Mouse (Mus musculus): ENCODE data around the gene Hoxc5. TPM values are rescaled to one million over a fixed set of nuclear protein-coding genes. Genes with fewer than 3 reads are reported as not detected.

The Hoxc5 gene
- polyA plus RNA-seq, 1 experiment from 2014 or later, result 37.3 TPM

DNA sequence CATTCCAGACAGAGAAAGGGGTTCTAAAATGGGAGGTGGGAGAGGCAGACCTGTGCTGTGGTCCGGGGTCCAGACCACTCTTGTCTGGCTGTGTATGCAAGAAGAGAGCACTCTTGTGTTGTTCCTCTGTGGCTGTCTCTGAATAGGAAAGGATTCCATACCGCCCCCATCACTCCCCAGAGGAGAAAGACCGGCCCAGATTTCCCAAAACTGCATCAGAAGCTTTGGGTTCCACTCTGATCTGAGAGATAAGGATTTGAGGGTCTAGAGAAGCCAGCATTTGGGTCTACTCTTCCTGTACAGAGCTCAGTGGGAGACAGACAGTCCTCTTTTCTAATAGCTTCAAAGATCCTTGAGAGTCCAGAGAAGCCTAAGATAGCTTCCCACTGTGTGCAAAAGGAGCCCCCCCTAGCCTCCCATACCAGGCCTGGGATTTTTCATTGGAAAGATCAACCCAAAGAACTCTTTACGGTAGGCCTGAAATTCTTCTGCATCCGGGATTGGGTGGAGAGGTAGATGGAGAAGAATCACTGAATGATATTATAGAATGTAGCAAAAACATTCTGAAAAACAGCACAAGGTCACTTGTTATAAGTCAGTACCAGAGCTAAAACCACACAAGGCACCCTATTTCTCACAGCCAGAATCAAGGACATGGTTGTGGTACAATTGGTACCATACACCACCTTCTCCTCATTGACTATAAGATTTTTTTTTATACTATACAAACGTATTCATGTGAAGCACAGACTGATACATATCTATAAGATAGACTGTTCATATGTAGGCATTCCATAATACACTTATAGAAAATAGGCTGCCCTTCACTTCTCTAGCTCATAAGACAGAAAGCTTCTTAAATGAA is 44.4 kb upstream of the Hoxc5 start:
- Histone ChIP-seq H3K4me1 (ENCODE audit: control insufficient read depth, insufficient read depth, low read length) (no peaks in the 10 kb centered on the region), H3K4me3 (ENCODE audit: low read depth, low read length) (0 out of 2 replicates have a peak overlapping the region, but pooled peaks have one; percentile 6), H3K9me3 (ENCODE audit: control insufficient read depth, low read length) (no peaks in the 10 kb centered on the region), H3K27ac (ENCODE audit: low read depth, low read length) (no peak overlapping the region), H3K4me2 (ENCODE audit: low read depth) (no peak overlapping the region), H3K27me3 (ENCODE audit: control insufficient read depth, insufficient read depth, low read length) (peaks cover 97% of the 10 kb centered on the region), H3K36me3 (ENCODE audit: control insufficient read depth, insufficient read depth, low read length) (no peaks in the 10 kb centered on the region), H3K9ac (ENCODE audit: low read length) (no peak overlapping the region)
- WGBS, result 9% methylated on average over 6 of the region's 6 CpGs
- ATAC-seq (ENCODE audit: insufficient read depth, low FRiP score, low TSS enrichment), result no peak
- DNase-seq (ENCODE audit: low spot score), result no peak

DNA sequence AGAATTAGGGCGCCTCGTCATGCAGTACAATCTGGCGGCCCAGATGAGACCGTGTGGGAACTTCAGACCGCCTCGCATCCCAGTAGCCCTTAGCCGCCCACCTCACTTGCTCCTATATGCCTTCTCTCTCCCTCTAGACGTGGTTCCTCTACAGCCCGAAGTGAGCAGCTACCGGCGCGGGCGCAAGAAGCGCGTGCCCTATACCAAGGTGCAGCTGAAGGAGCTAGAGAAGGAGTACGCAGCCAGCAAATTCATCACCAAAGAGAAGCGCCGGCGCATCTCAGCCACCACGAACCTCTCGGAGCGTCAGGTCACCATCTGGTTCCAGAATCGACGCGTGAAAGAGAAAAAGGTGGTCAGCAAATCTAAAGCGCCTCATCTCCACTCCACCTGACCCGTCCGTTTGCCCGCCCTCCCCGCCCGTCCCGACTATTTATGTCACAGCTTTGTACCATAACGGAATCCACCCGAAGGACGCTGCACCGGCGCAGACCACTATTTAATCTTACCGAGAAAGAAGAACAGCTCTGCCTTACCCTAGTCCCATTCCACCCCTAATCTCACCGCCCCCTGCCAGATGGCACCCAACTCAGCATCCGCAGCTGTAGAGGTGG is 40.1 kb upstream of the Hoxc5 start:
- Histone ChIP-seq H3K27ac (ENCODE audit: low read depth, low read length) (no peak overlapping the region), H3K36me3 (ENCODE audit: control insufficient read depth, insufficient read depth, low read length) (no peaks in the 10 kb centered on the region), H3K27me3 (ENCODE audit: control insufficient read depth, insufficient read depth, low read length) (peaks cover 97% of the 10 kb centered on the region), H3K9me3 (ENCODE audit: control insufficient read depth, low read length) (no peaks in the 10 kb centered on the region), H3K4me2 (ENCODE audit: low read depth) (no peak overlapping the region), H3K9ac (ENCODE audit: low read length) (no peak overlapping the region), H3K4me3 (ENCODE audit: low read depth, low read length) (no peak overlapping the region), H3K4me1 (ENCODE audit: control insufficient read depth, insufficient read depth, low read length) (no peaks in the 10 kb centered on the region)
- DNase-seq (ENCODE audit: low spot score) (no peak), ATAC-seq (ENCODE audit: insufficient read depth, low FRiP score, low TSS enrichment) (no peak)
- WGBS, result under 1% methylated on average over 39 of the region's 40 CpGs

DNA sequence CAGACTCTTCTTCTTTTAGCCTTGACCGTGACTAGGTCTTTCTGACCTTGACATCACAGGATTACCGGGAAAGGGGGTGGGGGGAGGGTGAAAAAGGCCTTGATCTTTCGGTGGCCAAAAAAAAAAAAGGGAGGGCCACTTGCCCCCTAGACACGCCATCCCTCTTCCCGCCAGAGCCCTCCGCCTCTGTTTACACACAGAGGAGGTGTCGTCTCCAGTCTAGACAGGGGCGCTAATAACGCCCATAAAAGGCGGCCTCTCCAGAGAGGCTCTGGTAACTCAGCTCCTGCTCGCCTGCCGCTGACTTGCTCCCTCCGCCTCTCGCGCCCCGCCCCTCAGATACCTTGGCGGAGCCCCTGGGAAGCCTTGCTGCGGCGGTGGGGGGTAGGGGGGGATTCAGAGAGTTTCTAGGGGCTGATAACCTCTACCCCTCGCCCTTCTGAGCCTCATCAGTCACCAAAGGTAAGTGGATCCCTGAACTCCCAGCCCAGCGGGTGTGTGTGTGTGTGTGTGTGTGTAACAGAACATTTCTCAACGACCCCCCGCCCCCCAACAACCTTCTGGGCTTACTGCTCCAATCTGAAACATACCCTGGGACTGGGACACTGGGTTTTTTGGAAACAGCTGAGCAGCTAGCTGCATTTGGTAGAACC is 35.4 kb upstream of the Hoxc5 start:
- 2% methylated on average over 23 of the region's 23 CpGs for whole genome bisulfite sequencing
- DNase-seq (ENCODE audit: low spot score) (no peak), ATAC-seq (ENCODE audit: insufficient read depth, low FRiP score, low TSS enrichment) (no peak)
- Histone ChIP-seq H3K27ac (ENCODE audit: low read depth, low read length) (no peak overlapping the region), H3K27me3 (ENCODE audit: control insufficient read depth, insufficient read depth, low read length) (peaks cover 100% of the 10 kb centered on the region), H3K4me1 (ENCODE audit: control insufficient read depth, insufficient read depth, low read length) (no peaks in the 10 kb centered on the region), H3K36me3 (ENCODE audit: control insufficient read depth, insufficient read depth, low read length) (no peaks in the 10 kb centered on the region), H3K4me3 (ENCODE audit: low read depth, low read length) (no peak overlapping the region), H3K4me2 (ENCODE audit: low read depth) (no peak overlapping the region), H3K9me3 (ENCODE audit: control insufficient read depth, low read length) (no peaks in the 10 kb centered on the region), H3K9ac (ENCODE audit: low read length) (no peak overlapping the region; the same call in 1 of the 2 replicates)

DNA sequence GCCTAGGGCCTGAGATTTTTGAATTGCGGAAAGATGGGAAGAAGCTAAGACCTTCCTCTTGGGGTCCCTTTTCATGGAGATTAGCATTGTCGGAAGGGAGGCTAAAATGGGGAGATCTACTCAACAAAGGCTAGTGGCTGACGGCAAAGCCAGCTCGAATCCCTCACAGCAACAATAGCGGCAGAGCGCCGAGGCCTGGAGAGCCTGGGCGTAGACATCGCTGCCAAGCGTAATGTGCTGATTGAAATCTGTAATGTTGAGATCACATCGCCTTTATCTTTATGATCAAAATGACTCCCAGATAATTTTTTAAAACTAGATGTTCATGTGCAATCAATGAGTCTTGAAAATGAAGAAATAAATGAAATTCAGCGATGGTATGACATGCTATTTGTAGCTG is 32.8 kb upstream of the Hoxc5 start:
- WGBS, result 1% methylated on average over 12 of the region's 12 CpGs
- no peak for ATAC-seq (ENCODE audit: insufficient read depth, low FRiP score, low TSS enrichment)
- Histone ChIP-seq H3K27ac (ENCODE audit: low read depth, low read length) (no peak overlapping the region), H3K4me1 (ENCODE audit: control insufficient read depth, insufficient read depth, low read length) (no peaks in the 10 kb centered on the region), H3K4me2 (ENCODE audit: low read depth) (no peak overlapping the region), H3K36me3 (ENCODE audit: control insufficient read depth, insufficient read depth, low read length) (no peaks in the 10 kb centered on the region), H3K27me3 (ENCODE audit: control insufficient read depth, insufficient read depth, low read length) (peaks cover 100% of the 10 kb centered on the region), H3K9ac (ENCODE audit: low read length) (peak overlapping the region; percentile 6; the same call in 1 of the 2 replicates), H3K4me3 (ENCODE audit: low read depth, low read length) (no peak overlapping the region), H3K9me3 (ENCODE audit: control insufficient read depth, low read length) (no peaks in the 10 kb centered on the region)
- no peak for DNase-seq (ENCODE audit: low spot score)

DNA sequence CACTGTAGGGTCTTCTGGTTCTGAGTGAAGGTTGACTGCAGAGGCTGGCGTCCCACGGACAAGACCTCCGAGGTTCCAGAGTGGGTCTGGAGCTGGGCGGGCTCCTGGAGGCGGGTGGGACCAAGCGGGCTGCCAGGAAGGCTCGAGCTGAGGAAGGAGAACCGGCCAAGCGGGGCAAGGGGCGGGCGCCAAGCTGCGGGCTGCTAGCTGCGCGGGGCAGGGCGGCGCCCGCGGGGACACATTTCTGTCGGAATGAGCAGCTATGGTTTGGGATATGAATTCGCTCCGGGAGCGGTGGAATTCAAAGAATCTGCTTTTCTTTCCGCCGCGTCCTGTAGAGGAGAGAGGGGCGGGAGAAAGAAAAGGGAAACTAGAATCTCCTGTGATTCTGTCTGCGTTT is 32.3 kb upstream of the Hoxc5 start:
- no peak for DNase-seq (ENCODE audit: low spot score)
- no peaks in the 10 kb centered on the region for H3K9me3 ChIP-seq (ENCODE audit: control insufficient read depth, low read length)
- no peaks in the 10 kb centered on the region for H3K36me3 ChIP-seq (ENCODE audit: control insufficient read depth, insufficient read depth, low read length)
- H3K4me2 ChIP-seq (ENCODE audit: low read depth), result 0 out of 2 replicates have a peak overlapping the region, but pooled peaks have one; percentile 9
- ATAC-seq (ENCODE audit: insufficient read depth, low FRiP score, low TSS enrichment), result no peak
- under 1% methylated on average over 25 of the region's 27 CpGs for WGBS
- H3K4me3 ChIP-seq (ENCODE audit: low read depth, low read length), result no peak overlapping the region
- peaks cover 100% of the 10 kb centered on the region for H3K27me3 ChIP-seq (ENCODE audit: control insufficient read depth, insufficient read depth, low read length)
- H3K9ac ChIP-seq (ENCODE audit: low read length), result peak overlapping the region; percentile 6; the same call in 1 of the 2 replicates
- no peaks in the 10 kb centered on the region for H3K4me1 ChIP-seq (ENCODE audit: control insufficient read depth, insufficient read depth, low read length)
- no peak overlapping the region for H3K27ac ChIP-seq (ENCODE audit: low read depth, low read length)

DNA sequence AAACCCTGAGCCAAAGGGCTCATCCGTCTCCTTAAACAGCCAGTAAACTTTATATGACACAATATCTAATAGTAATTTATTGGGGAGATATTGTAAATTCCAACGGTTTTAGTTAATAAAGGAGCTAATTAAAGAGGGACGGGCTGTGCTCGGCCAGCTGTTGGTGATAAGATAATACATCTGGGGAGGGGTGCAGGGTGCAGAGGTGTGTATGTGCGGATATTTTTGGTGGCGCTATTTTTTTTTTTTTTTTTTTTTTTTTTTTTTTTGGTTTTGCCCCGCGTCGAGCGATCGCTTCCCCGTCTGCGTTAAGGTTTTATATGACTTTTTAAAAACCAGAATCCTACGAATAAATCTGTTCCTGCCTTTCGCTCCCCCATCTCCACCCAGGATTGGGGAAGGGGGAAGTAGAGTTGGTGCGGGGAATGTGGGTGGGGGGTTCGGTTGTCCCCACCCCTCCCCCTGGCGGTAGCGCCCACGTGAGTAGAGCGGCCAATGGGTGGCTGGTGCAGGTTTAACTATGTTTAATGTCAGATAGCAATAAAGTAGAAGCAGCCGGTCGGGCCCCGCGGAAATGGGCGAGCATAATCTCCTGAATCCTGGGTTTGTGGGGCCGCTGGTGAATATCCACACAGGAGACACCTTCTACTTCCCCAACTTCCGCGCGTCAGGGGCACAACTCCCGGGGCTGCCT is 30.8 kb upstream of the Hoxc5 start, which contains the start of gene Hoxc12:
Hoxc12 (plus strand) TSS at position 479 of the 694 bp plus-strand sequence.
- no peaks in the 10 kb centered on the region for H3K36me3 ChIP-seq (ENCODE audit: control insufficient read depth, insufficient read depth, low read length)
- no peak for ATAC-seq (ENCODE audit: insufficient read depth, low FRiP score, low TSS enrichment)
- DNase-seq (ENCODE audit: low spot score), result no peak
- peak within 1 kb of the TSS; percentile 32 for H3K9ac ChIP-seq (ENCODE audit: low read length)
- H3K27me3 ChIP-seq (ENCODE audit: control insufficient read depth, insufficient read depth, low read length), result peaks cover 100% of the 10 kb centered on the region
- peak within 1 kb of the TSS; percentile 19 for H3K4me3 ChIP-seq (ENCODE audit: low read depth, low read length)
- 2% methylated on average over 31 of the region's 31 CpGs for WGBS
- no peaks in the 10 kb centered on the region for H3K9me3 ChIP-seq (ENCODE audit: control insufficient read depth, low read length)
- no peaks in the 10 kb centered on the region for H3K4me1 ChIP-seq (ENCODE audit: control insufficient read depth, insufficient read depth, low read length)
- H3K4me2 ChIP-seq (ENCODE audit: low read depth), result no peak within 1 kb of the TSS
- no peak within 1 kb of the TSS for H3K27ac ChIP-seq (ENCODE audit: low read depth, low read length)

DNA sequence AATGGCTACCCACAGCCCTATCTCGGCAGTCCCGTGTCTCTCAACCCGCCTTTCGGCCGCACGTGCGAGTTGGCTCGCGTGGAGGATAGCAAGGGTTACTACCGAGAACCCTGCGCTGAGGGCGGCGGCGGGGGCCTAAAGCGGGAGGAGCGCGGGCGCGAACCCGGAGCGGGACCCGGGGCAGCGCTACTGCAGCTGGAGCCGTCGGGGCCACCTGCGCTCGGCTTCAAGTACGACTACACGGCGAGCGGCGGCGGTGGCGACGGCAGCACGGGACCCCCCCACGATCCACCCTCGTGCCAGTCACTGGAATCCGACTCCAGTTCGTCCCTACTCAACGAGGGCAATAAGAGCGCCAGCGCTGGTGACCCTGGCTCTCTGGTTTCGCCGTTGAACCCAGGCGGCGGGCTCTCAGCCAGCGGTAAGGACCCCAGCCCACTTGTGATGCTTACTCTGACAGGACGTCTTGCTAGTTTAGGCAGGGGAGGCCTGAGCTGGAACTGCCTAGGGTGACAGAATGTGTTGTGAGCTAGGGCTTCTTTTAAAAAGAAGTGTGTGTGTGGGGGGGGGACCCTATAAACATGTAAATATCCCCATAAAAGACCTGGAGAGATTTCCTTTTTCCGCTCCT is 30.1 kb upstream of the Hoxc5 start:
- Histone ChIP-seq H3K27me3 (ENCODE audit: control insufficient read depth, insufficient read depth, low read length) (peaks cover 100% of the 10 kb centered on the region), H3K9me3 (ENCODE audit: control insufficient read depth, low read length) (no peaks in the 10 kb centered on the region), H3K9ac (ENCODE audit: low read length) (peak overlapping the region; percentile 32), H3K36me3 (ENCODE audit: control insufficient read depth, insufficient read depth, low read length) (no peaks in the 10 kb centered on the region), H3K4me3 (ENCODE audit: low read depth, low read length) (peak overlapping the region; percentile 19), H3K4me1 (ENCODE audit: control insufficient read depth, insufficient read depth, low read length) (no peaks in the 10 kb centered on the region), H3K27ac (ENCODE audit: low read depth, low read length) (no peak overlapping the region), H3K4me2 (ENCODE audit: low read depth) (no peak overlapping the region)
- under 1% methylated on average over 50 of the region's 50 CpGs for WGBS
- ATAC-seq (ENCODE audit: insufficient read depth, low FRiP score, low TSS enrichment), result no peak
- DNase-seq (ENCODE audit: low spot score), result no peak
